Mouse (Mus musculus) megakaryocyte, embryonic 14.5 days (primary cell): ENCODE measurements around the gene Nup160. TPM values are rescaled to one million over a fixed set of nuclear protein-coding genes. Genes with fewer than 3 reads are reported as not detected.

Source experiments
- H3K27me3 ChIP-seq: replicated peaks from 2 replicates; pipeline ENCODE3; 2012; ENCODE audit warnings: inconsistent platforms
- H3K36me3 ChIP-seq: replicated peaks from 2 replicates; pipeline ENCODE3; 2012; ENCODE audit warnings: low read length, inconsistent platforms, mixed read lengths
- H3K4me1 ChIP-seq: 2 replicates; pipeline ENCODE4 v1.6.1; 2012; ENCODE audit warnings: inconsistent platforms
- H3K4me3 ChIP-seq: replicated peaks from 2 replicates; pipeline ENCODE3; 2012; ENCODE audit warnings: moderate library complexity, mild to moderate bottlenecking, inconsistent platforms
- H3K9me3 ChIP-seq: 2 replicates; pipeline ENCODE4 v1.6.1; 2012; ENCODE audit warnings: inconsistent platforms
- FLI1 ChIP-seq: IDR thresholded peaks from 2 replicates; pipeline ENCODE4 v1.6.1; 2012; ENCODE audit warnings: low read length, inconsistent platforms, mixed read lengths
- GATA1 ChIP-seq: IDR thresholded peaks from 3 replicates; pipeline ENCODE4 v1.6.1; 2012; ENCODE audit warnings: mixed read lengths, low read length, inconsistent platforms, borderline replicate concordance
- polyA plus RNA-seq: library from polyadenylated mRNA; stranded (reverse); fragments of >175 nt; gene quantifications from 2 replicates; pipeline ENCODE4 v1.2.3, GENCODE M21; 2012; ENCODE audit warnings: low replicate concordance; ENCODE audit not compliant: insufficient read depth

Gene Nup160
- polyA plus RNA-seq, 1 experiment: 0.37 TPM

GRCm38 (mm10) chr2:90765123-90765522, 88.1 kb downstream of the Nup160 start:
- Histone ChIP-seq H3K9me3 (no peaks in the 10 kb centered on the region), H3K4me1 (no peaks in the 10 kb centered on the region), H3K27me3 (no peaks in the 10 kb centered on the region), H3K36me3 (peaks cover 97% of the 10 kb centered on the region), H3K4me3 (no peak overlapping the region)
- TF ChIP-seq FLI1 (no peak), GATA1 (no peak)

DNA sequence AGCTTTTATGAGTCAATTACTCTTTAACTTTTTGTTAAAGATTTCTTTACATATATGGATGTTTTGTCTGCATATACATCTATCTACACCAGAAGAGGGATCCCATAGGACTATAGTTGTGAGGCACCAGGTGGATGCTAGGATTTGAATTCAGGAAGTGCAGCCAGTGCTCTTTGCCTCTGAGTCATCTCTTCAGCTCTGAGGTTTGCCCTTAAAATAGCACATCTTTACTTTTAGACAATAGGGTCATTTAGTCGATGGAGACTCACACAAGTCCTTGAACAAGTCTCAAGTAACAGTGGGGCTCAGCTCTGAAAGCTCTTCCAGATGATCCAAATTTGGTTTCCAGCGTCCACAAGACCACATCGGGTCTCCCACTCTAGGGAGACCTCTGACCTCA, 104.3 kb downstream of the Nup160 start:
- Histone ChIP-seq H3K4me3 (no peak overlapping the region), H3K36me3 (peaks cover 61% of the 10 kb centered on the region), H3K4me1 (peaks cover 12% of the 10 kb centered on the region)

DNA sequence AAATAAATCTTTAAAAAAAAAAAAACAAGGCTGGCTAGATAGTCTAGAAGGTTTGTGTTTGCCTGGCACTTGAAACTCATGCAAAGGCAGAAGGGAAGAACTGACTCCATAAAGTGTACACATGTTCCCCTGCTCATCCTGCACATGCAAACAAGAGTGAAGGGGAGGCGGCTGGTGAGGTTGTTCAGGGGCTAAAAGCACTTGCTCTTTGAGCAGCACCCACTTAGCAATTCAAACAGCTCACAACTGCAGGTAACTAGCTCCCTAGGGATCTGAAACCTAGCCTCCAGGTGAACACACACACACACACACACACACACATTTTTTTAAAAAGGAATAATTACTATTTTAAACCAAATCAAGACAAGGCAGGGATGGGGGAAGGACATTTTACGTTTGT, 104.9 kb downstream of the Nup160 start:
- TF ChIP-seq GATA1: no peak
- no peak for TF ChIP-seq FLI1
- H3K9me3 ChIP-seq: no peaks in the 10 kb centered on the region
- H3K36me3 ChIP-seq: peaks cover 54% of the 10 kb centered on the region
- peaks cover 12% of the 10 kb centered on the region for H3K4me1 ChIP-seq
- H3K27me3 ChIP-seq: peaks cover 9% of the 10 kb centered on the region
- no peak overlapping the region for H3K4me3 ChIP-seq

More for the DNA sequence above, 104.3 kb downstream of the Nup160 start:
- TF ChIP-seq GATA1: no peak
- TF ChIP-seq FLI1: no peak
- Histone ChIP-seq H3K27me3 (peaks cover 9% of the 10 kb centered on the region), H3K9me3 (no peaks in the 10 kb centered on the region)

GRCm38 (mm10) chr2:90782458-90782857, 105.4 kb downstream of the Nup160 start, which contains the start of gene Agbl2:
TSS of gene Agbl2 (plus strand) at chr2:90782727.
- peak within 1 kb of the TSS; percentile 82 for H3K4me3 ChIP-seq
- TF ChIP-seq FLI1 (no peak), GATA1 (no peak)

DNA sequence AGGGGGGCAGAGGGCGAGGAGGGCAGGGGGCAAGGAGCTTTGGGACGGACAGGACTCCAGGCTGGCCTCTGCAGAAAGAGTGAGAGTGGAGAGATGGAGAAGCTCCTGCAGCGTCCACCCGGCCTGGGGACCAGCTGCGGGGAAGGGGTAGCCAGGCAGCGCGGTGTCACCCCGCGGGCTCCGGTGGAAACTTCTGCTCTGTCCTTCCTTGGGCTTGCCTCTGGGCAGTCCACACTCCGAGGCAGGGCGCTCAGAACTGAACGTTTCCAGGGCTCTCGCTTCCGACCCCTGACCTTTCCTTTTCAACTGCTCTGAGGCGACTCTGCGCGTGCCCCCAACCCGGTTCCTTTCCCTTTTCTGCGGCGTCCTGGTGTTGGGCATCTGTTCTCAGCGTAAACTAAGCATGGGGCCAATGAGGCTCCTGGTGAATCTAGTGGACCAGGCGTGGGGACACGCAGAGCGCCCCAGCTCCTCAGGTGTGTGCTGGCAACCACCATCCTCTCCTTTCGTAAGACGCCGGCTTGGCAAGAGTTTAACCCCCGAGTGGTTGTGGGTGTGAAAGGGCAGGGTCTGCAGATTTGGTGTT, 106.0 kb downstream of the Nup160 start:
- H3K27me3 ChIP-seq: peaks cover 9% of the 10 kb centered on the region
- TF ChIP-seq GATA1: no peak
- TF ChIP-seq FLI1: no peak
- peak overlapping the region; percentile 82 for H3K4me3 ChIP-seq
- H3K9me3 ChIP-seq: no peaks in the 10 kb centered on the region
- H3K36me3 ChIP-seq: peaks cover 44% of the 10 kb centered on the region
- peaks cover 9% of the 10 kb centered on the region for H3K4me1 ChIP-seq

More at GRCm38 (mm10) chr2:90782458-90782857, 105.4 kb downstream of the Nup160 start, which contains the start of gene Agbl2:
- H3K9me3 ChIP-seq: no peaks in the 10 kb centered on the region
- peaks cover 11% of the 10 kb centered on the region for H3K4me1 ChIP-seq
- H3K36me3 ChIP-seq: peaks cover 50% of the 10 kb centered on the region
- H3K27me3 ChIP-seq: peaks cover 9% of the 10 kb centered on the region

Other genes with a start within 250 kb of the Nup160 start
- gene Ptprj, start 96.6 kb upstream of the Nup160 start, polyA plus RNA-seq: 2.2 and 8.7 TPM in 2 replicates
- 25.9 and 30.4 TPM in 2 replicates for gene Fnbp4, start 68.2 kb downstream of the Nup160 start, polyA plus RNA-seq
- not detected in 2 replicates for gene Agbl2, start 105.5 kb downstream of the Nup160 start, polyA plus RNA-seq
- 6.1 and 10.1 TPM in 2 replicates for gene Mtch2, start 169.9 kb downstream of the Nup160 start, polyA plus RNA-seq
- 0.18 TPM in 1 of 2 replicates, not detected in the other for gene C1qtnf4, start 208.6 kb downstream of the Nup160 start, polyA plus RNA-seq
- gene Kbtbd4, start 227.5 kb downstream of the Nup160 start, polyA plus RNA-seq: 2.4 and 5.0 TPM in 2 replicates
- gene Ndufs3, start 227.6 kb downstream of the Nup160 start, polyA plus RNA-seq: 16.0 and 56.8 TPM in 2 replicates